ENCODE assay signal across 9 mouse cellular contexts in genomic region chr6:49096421-49096820, GRCm38 (mm10). TPM values are rescaled to one million over a fixed set of nuclear protein-coding genes. Genes with fewer than 3 reads are reported as not detected.
DNase-seq lines count a peak whose midpoint lies in the region; ATAC-seq and TF ChIP-seq lines count a peak whose summit lies in the region.
"Had no signal": no experiment of that assay in that cellular context is flagged by ENCODE, and none has a peak within 500 bp of the region (broad histone marks: within the 10 kb centered on the region; RNA-seq: fewer than 3 reads in every experiment).

No protein-coding gene starts in this region.

- intact Hi-C loops in heart, adult 2 months (cut with DNase I), result loop anchor here (2.0 kb wide), 1 partner anchor 22 kb away; no protein-coding TSS in a partner anchor

- 0 out of 2 replicates have a peak, but pooled peaks have one; percentile 22 for TF ChIP-seq EP300 in heart, adult 2 months (IDR thresholded peaks at IDR 0.05; ENCODE audit: insufficient read depth, low read depth, low read length)

- no peaks in the 10 kb centered on the region for H3K27me3 ChIP-seq in heart, adult 2 months (ENCODE audit: control insufficient read depth, insufficient read depth, low read length)
- H3K27me3 ChIP-seq: midbrain, embryonic 12.5 days had no signal

- peaks cover 5% of the 10 kb centered on the region; the same call in 1 of the 2 replicates for H3K36me3 ChIP-seq in heart, adult 2 months (ENCODE audit: control insufficient read depth, insufficient read depth, low read length)

- no peak for DNase-seq in cerebellum, postnatal 4 days (ENCODE audit: low spot score in 2 of 2)
- DNase-seq in ovary, adult 18-20 months (ENCODE audit: low spot score), result peak; percentile 48
- DNase-seq in ovary, postnatal 10 days (ENCODE audit: low spot score), result no peak
- peak; percentile 48 to 71 for DNase-seq in heart, adult 2 months
- DNase-seq in kidney, postnatal 36 days, result peak; percentile 34 to 58
- peak; percentile 86 for DNase-seq in skeletal muscle tissue, adult 2 months (ENCODE audit: low read depth, low spot score)
- DNase-seq in thymus, adult 18-20 months, result no peak

- peak overlapping the region; percentile 74 for H3K27ac ChIP-seq in heart, adult 2 months

- H3K9ac ChIP-seq in heart, adult 2 months (ENCODE audit: low read depth, low read length), result no peak overlapping the region
- H3K9ac ChIP-seq: midbrain, embryonic 12.5 days had no signal

- ATAC-seq in cerebellum, adult (ENCODE audit: insufficient number of reproducible peaks, low FRiP score, low TSS enrichment), result 0 out of 2 replicates have a peak, but pooled peaks have one; percentile 17

- WGBS in heart, adult 2 months, result 34% methylated on average over 7 of the region's 7 CpGs

- no peak overlapping the region; the same call in 1 of the 2 replicates for H3K4me3 ChIP-seq in heart, adult 2 months
- H3K4me3 ChIP-seq: midbrain, embryonic 12.5 days had no signal

- no peak for TF ChIP-seq POLR2A in heart, adult 2 months (IDR thresholded peaks at IDR 0.05; ENCODE audit: insufficient read depth, low read depth, low read length)

- H3K79me2 ChIP-seq in heart, adult 2 months (replicated peaks; ENCODE audit: control insufficient read depth, insufficient read depth, low read length), result no peaks in the 10 kb centered on the region

- no peak for TF ChIP-seq CTCF in heart, adult 2 months (IDR thresholded peaks at IDR 0.05)

- peaks cover 9% of the 10 kb centered on the region for H3K4me1 ChIP-seq in heart, adult 2 months (ENCODE audit: control insufficient read depth, insufficient read depth, low read length)

RNA-seq across cellular contexts. Expression of gene Malsu1, which starts 22.8 kb away (rescaled TPM):
- 10 to 100 TPM; 34.4 to 39.0 TPM for total RNA-seq in heart, adult 2 months (2021)
- 14.5 and 15.4 TPM in 2 replicates for polyA plus RNA-seq in heart, adult 2 months (2012; rRNA removed)

Comparison
In these comparisons a context has a peak if more than half of its experiments do, and no peak if none do; other contexts are left out.
1. DNase-seq: peak in ovary, adult 18-20 months (single experiment), heart, adult 2 months (2 of 2), kidney, postnatal 36 days (2 of 2) and skeletal muscle tissue, adult 2 months (single experiment); none in cerebellum, postnatal 4 days (0 of 2), ovary, postnatal 10 days (single experiment) and thymus, adult 18-20 months (0 of 2).